In the genomic region with DNA sequence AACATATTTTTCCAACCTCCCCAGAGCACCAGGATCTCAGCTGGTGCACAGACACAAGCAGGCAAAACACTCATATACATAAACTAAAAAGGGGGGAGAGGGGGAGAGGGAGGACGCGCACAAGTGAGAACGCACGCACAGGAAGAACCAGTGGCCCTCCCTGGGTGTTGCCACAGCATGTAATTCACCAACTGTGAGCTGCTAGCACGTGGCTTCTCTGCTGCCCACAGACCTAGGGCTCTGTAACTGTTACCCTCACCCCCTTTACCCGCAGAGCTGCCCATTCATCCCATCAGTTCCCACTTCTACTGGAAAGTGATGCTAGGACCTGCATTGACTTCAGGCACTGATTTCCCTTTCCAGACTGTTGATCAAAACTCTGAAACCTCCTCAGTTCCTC, we compare ENCODE assay signal across 21 mouse cellular contexts. TPM values are rescaled to one million over a fixed set of nuclear protein-coding genes. Genes with fewer than 3 reads are reported as not detected.
A peak's percentile ranks its signal among the peaks of the same experiment; 100 is the strongest.
DNase-seq lines count a peak whose midpoint lies in the region; ATAC-seq lines count a peak whose summit lies in the region.
"Had no signal": no experiment of that assay in that cellular context is flagged by ENCODE, and none has a peak within 500 bp of the region (broad histone marks: within the 10 kb centered on the region; RNA-seq: fewer than 3 reads in every experiment).

No protein-coding gene starts in this region.

- ATAC-seq in common myeloid progenitor, adult 5-6 weeks (replicated peaks; ENCODE audit: low read depth, poor library complexity, severe bottlenecking), result 0 out of 2 replicates have a peak, but pooled peaks have one; percentile 36
- ATAC-seq in megakaryocyte, adult 5-6 weeks (ENCODE audit: poor library complexity, severe bottlenecking), result peak; percentile 46
- ATAC-seq: activated CD4-positive, CD25-positive, alpha-beta regulatory T cell, adult 4 months; CD4-positive, CD25-positive, alpha-beta regulatory T cell, adult 4 months; forebrain, embryonic 13.5 days; forebrain, embryonic 15.5 days; forebrain, postnatal 0 days; Patski had no signal

- peak; percentile 2 for DNase-seq in gastrocnemius, postnatal 25 days
- no peak for DNase-seq in gastrocnemius, postnatal 10 days
- no peak for DNase-seq in cerebellum, adult 8-10 months
- DNase-seq in cerebellum, postnatal 36 days, result no peak
- DNase-seq: adrenal gland, adult 8-10 months; adrenal gland, postnatal 14 days; adrenal gland, postnatal 36 days; B cell, adult 2 months; cerebellum, adult 11-12 months; cerebellum, adult 2 months; cerebellum, adult 9-11 months; cerebellum, postnatal 14 days; embryo, embryonic 11 days; forebrain, postnatal 0 days had no signal

RNA-seq across cellular contexts. Expression of gene Nsun2, which starts 14.4 kb away (rescaled TPM):
- 10 to 100 TPM; 37.8 to 39.2 TPM for total RNA-seq in gastrocnemius, postnatal 25 days (2021)
- 10 to 100 TPM; 42.8 to 50.4 TPM for total RNA-seq in gastrocnemius, postnatal 10 days (2021)
- total RNA-seq in common myeloid progenitor, adult 5-6 weeks (2017), result 209 and 238 TPM in 2 replicates
- total RNA-seq in megakaryocyte, adult 5-6 weeks (2015), result 32.6 and 33.9 TPM in 2 replicates
- 61.7 and 76.5 TPM in 2 replicates for total RNA-seq in megakaryocyte, adult 5-6 weeks (2017)

RNA-seq across cellular contexts. Expression of gene Tent4a, which starts 15.3 kb away (rescaled TPM):
- total RNA-seq in gastrocnemius, postnatal 25 days (2021), result 1 to 10 TPM; 6.0 to 6.2 TPM
- total RNA-seq in gastrocnemius, postnatal 10 days (2021), result 10 to 100 TPM; 11.6 to 14.3 TPM
- 10.1 and 15.0 TPM in 2 replicates for total RNA-seq in common myeloid progenitor, adult 5-6 weeks (2017)
- 10.4 and 11.1 TPM in 2 replicates for total RNA-seq in megakaryocyte, adult 5-6 weeks (2015)
- 10.2 and 13.3 TPM in 2 replicates for total RNA-seq in megakaryocyte, adult 5-6 weeks (2017)
